Mouse (Mus musculus): ENCODE results near the gene Asphd2. TPM values are rescaled to one million over a fixed set of nuclear protein-coding genes. Genes with fewer than 3 reads are reported as not detected.

Asphd2 gene
- polyA plus RNA-seq (2015; fragmentation: Nextera tagmentation; extraction: Ambion mirVana) = 1.9 and 2.0 TPM in 2 replicates

DNA sequence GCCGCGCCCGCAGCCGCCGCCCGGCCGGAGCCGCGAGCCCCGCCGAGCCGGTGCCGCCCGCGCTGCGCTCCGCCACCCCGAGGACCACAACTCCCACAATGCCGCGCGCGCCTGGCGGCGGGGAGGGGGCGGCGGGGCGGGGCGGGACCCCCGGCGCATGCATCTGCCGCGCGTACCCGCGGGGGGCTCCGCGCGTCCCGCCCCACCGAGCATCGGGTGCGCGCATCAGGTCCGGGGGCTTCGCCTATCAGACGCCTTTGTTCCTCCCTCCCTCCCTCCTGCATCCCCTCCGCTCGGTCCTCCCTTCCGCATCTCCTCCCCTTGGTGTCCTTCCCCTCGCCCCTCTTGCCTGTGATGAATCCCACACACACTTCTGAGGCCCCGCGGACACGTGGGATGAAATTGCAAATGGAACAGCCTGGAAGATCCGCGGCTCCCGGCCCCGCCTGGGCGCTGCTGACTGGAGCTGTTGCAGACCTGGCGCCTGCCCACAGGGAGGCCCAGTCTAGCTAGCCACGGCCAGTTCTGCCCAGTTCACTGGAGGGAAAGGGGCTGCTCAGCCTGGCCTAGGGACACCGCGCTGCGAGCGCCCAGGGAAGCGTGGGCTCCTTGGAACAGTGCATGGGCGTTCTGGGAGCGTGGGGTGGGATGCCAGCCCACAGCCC lies at the start of gene Asphd2:
Gene Asphd2, minus strand, starts transcription at position 88 of the 665 bp plus-strand sequence.
- DNase-seq (ENCODE audit: low spot score) = peak; percentile 26
- Histone ChIP-seq H3K27ac (ENCODE audit: low read length) (no peak within 1 kb of the TSS), H3K9ac (replicated peaks; ENCODE audit: low read depth) (no peak within 1 kb of the TSS), H3K4me3 (ENCODE audit: low read depth, low read length) (peak within 1 kb of the TSS; percentile 48), H3K4me2 (replicated peaks; ENCODE audit: low read depth, low read length) (peak within 1 kb of the TSS; percentile 71), H3K36me3 (ENCODE audit: insufficient read depth, low read length) (no peaks in the 10 kb centered on the region), H3K27me3 (replicated peaks; ENCODE audit: insufficient read depth, low read length) (peaks cover 26% of the 10 kb centered on the region), H3K9me3 (ENCODE audit: low read length) (no peaks in the 10 kb centered on the region), H3K4me1 (ENCODE audit: insufficient read depth, low read depth, low read length) (no peaks in the 10 kb centered on the region)
- peak; percentile 69 for ATAC-seq
- no peak for TF ChIP-seq EP300 (IDR thresholded peaks at IDR 0.05)
- peak; percentile 17; the same call in 1 of the 2 replicates for TF ChIP-seq CTCF (IDR thresholded peaks at IDR 0.05)
- 6% methylated on average over 36 of the region's 67 CpGs for WGBS

DNA sequence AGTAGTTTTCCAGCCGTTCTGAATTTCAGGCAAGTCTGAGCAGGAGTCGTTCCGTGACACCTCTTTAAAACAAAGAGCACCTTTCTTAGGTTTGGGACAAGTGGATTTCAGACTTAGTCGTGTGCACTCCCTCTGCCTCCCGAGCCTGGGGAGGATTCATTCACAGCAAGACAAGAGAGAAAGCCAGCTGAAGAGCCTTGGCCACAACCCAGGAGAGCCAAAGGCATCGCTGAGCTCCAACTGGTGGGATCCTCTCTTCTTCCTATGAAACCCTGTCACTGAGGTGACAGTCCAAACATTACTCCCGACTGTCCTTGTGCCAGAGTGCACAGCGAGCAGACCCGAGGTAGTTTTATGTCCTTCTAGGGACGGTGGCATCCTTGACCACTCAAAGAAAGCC lies 43.9 kb upstream of the Asphd2 start:
- H3K27me3 ChIP-seq (replicated peaks; ENCODE audit: insufficient read depth, low read length) = no peaks in the 10 kb centered on the region
- H3K9ac ChIP-seq (replicated peaks; ENCODE audit: low read depth) = no peak overlapping the region
- H3K27ac ChIP-seq (ENCODE audit: low read length) = no peak overlapping the region
- H3K4me3 ChIP-seq (ENCODE audit: low read depth, low read length) = no peak overlapping the region
- H3K36me3 ChIP-seq (ENCODE audit: insufficient read depth, low read length) = no peaks in the 10 kb centered on the region
- H3K4me2 ChIP-seq (replicated peaks; ENCODE audit: low read depth, low read length) = no peak overlapping the region
- TF ChIP-seq CTCF (IDR thresholded peaks at IDR 0.05) (no peak), EP300 (IDR thresholded peaks at IDR 0.05) (no peak)
- no peaks in the 10 kb centered on the region for H3K9me3 ChIP-seq (ENCODE audit: low read length)
- H3K4me1 ChIP-seq (ENCODE audit: insufficient read depth, low read depth, low read length) = no peaks in the 10 kb centered on the region
- no peak for ATAC-seq
- 35% methylated on average over 10 of the region's 10 CpGs for WGBS
- DNase-seq (ENCODE audit: low spot score) = no peak

DNA sequence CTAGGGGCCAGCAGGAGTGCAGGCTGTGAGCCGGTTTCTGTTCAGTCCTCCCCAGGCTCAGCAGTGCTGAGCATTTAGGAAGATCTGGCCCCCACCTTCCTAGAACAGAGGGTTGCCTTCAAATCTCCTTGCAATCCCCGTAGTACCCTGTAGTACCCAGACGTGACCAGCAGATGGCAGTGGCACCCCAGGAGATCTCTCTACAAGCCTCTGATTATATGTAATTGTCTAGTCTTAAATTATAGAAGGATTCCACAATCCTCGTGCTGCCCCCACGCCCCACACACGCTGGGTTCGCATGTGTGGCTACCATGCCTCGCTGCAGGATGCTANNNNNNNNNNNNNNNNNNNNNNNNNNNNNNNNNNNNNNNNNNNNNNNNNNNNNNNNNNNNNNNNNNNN lies 38.3 kb upstream of the Asphd2 start:
- Histone ChIP-seq H3K4me3 (ENCODE audit: low read depth, low read length) (no peak overlapping the region), H3K9me3 (ENCODE audit: low read length) (no peaks in the 10 kb centered on the region), H3K4me1 (ENCODE audit: insufficient read depth, low read depth, low read length) (no peaks in the 10 kb centered on the region), H3K9ac (replicated peaks; ENCODE audit: low read depth) (no peak overlapping the region), H3K36me3 (ENCODE audit: insufficient read depth, low read length) (no peaks in the 10 kb centered on the region), H3K27me3 (replicated peaks; ENCODE audit: insufficient read depth, low read length) (no peaks in the 10 kb centered on the region), H3K4me2 (replicated peaks; ENCODE audit: low read depth, low read length) (no peak overlapping the region), H3K27ac (ENCODE audit: low read length) (no peak overlapping the region)
- under 1% methylated on average over 8 of the region's 8 CpGs for WGBS
- DNase-seq (ENCODE audit: low spot score) = peak; percentile 61
- peak; percentile 93 for TF ChIP-seq CTCF (IDR thresholded peaks at IDR 0.05)
- TF ChIP-seq EP300 (IDR thresholded peaks at IDR 0.05) = no peak
- no peak for ATAC-seq

DNA sequence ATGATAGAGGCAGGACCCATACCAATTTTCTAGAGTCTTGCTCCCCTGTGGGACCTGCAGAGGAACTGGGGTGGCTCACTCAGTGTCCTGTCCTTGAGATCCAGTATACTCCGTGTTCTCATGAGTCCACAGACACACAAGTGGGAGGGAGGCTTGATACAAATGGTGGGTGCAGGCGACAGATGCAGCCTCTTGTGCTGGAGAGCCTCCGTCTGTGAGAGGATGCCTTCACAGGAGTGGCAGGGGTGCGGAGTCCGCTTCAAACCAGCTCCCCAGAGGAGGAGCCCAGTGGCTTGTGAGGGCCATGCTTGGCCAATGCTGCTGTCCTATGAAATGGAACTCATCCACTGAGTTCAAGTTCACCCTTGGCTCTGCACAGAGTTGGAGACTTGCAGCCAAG lies 37.4 kb upstream of the Asphd2 start:
- Histone ChIP-seq H3K27me3 (replicated peaks; ENCODE audit: insufficient read depth, low read length) (no peaks in the 10 kb centered on the region), H3K9ac (replicated peaks; ENCODE audit: low read depth) (no peak overlapping the region), H3K9me3 (ENCODE audit: low read length) (no peaks in the 10 kb centered on the region), H3K36me3 (ENCODE audit: insufficient read depth, low read length) (no peaks in the 10 kb centered on the region), H3K27ac (ENCODE audit: low read length) (no peak overlapping the region), H3K4me3 (ENCODE audit: low read depth, low read length) (no peak overlapping the region), H3K4me1 (ENCODE audit: insufficient read depth, low read depth, low read length) (no peaks in the 10 kb centered on the region), H3K4me2 (replicated peaks; ENCODE audit: low read depth, low read length) (no peak overlapping the region)
- DNase-seq (ENCODE audit: low spot score) (no peak), ATAC-seq (no peak)
- WGBS = 70% methylated on average over 5 of the region's 5 CpGs
- no peak for TF ChIP-seq CTCF (IDR thresholded peaks at IDR 0.05)
- no peak for TF ChIP-seq EP300 (IDR thresholded peaks at IDR 0.05)

DNA sequence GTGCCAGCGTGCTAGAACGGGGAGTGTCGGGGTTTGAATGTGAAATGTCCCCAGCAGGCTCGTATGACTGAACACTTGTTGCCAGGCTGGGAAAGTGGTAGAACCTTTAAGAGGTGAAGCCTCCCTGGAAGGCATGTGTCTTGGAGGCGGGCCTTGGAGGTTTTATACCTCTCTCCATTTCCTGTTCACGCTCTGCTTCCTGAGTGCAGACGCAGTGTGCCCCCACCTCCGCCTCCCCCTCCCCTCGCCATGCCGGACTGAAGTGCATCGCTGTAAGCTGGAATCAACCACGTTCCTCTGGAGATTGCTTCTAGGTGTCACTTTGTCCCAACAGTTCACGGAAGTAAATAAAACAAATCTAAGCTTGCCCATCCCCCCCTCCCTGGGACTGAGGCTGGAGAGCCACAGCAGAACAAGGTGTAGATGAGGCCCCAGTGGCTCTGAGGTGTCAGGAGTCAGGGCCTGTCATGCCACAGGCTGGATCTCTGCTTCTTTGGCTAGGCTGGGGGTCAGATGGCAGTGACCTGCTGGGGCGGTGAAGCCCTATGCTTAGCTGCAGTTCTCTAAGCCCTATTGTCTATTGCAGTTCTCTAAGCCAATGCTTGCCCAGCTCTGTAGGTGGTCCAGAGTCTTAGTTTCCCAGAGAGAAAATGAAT lies 36.6 kb upstream of the Asphd2 start:
- no peak overlapping the region for H3K4me3 ChIP-seq (ENCODE audit: low read depth, low read length)
- TF ChIP-seq EP300 (IDR thresholded peaks at IDR 0.05) (no peak), CTCF (IDR thresholded peaks at IDR 0.05) (no peak)
- no peaks in the 10 kb centered on the region for H3K9me3 ChIP-seq (ENCODE audit: low read length)
- 15% methylated on average over 14 of the region's 14 CpGs for WGBS
- ATAC-seq (no peak), DNase-seq (ENCODE audit: low spot score) (no peak)
- no peak overlapping the region for H3K27ac ChIP-seq (ENCODE audit: low read length)
- peak overlapping the region; percentile 25 for H3K4me2 ChIP-seq (replicated peaks; ENCODE audit: low read depth, low read length)
- no peaks in the 10 kb centered on the region for H3K36me3 ChIP-seq (ENCODE audit: insufficient read depth, low read length)
- H3K9ac ChIP-seq (replicated peaks; ENCODE audit: low read depth) = no peak overlapping the region
- no peaks in the 10 kb centered on the region for H3K27me3 ChIP-seq (replicated peaks; ENCODE audit: insufficient read depth, low read length)
- H3K4me1 ChIP-seq (ENCODE audit: insufficient read depth, low read depth, low read length) = no peaks in the 10 kb centered on the region

DNA sequence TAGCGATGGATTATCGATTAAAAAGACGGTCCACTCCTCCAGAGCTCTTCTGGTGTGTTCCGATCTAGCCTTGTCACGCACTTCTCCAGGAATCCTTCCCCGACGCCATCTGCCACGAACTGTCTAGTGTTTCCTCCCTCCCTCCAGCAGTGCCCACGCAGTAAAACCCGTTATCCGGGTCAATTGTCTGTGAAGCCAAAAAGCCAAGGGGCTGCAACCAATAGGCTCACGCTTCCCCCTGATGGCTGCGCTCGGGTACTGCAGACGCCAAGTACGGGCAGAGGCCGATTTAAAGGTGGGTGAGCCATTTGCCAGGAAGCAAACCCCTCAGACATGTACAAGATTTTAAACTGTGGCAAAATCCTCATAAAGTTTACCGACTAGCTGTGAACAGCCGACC lies 34.3 kb upstream of the Asphd2 start:
- H3K4me2 ChIP-seq (replicated peaks; ENCODE audit: low read depth, low read length) = no peak overlapping the region
- H3K36me3 ChIP-seq (ENCODE audit: insufficient read depth, low read length) = no peaks in the 10 kb centered on the region
- DNase-seq (ENCODE audit: low spot score) (peak; percentile 48), ATAC-seq (no peak; the same call in 1 of the 2 replicates)
- TF ChIP-seq CTCF (IDR thresholded peaks at IDR 0.05) (peak; percentile 85), EP300 (IDR thresholded peaks at IDR 0.05) (no peak)
- H3K4me1 ChIP-seq (ENCODE audit: insufficient read depth, low read depth, low read length) = no peaks in the 10 kb centered on the region
- no peak overlapping the region for H3K9ac ChIP-seq (replicated peaks; ENCODE audit: low read depth)
- no peak overlapping the region for H3K27ac ChIP-seq (ENCODE audit: low read length)
- no peak overlapping the region for H3K4me3 ChIP-seq (ENCODE audit: low read depth, low read length)
- H3K27me3 ChIP-seq (replicated peaks; ENCODE audit: insufficient read depth, low read length) = 0 out of 2 replicates have a peak, but pooled peaks cover 3% of the 10 kb centered on the region
- H3K9me3 ChIP-seq (ENCODE audit: low read length) = no peaks in the 10 kb centered on the region
- WGBS = 15% methylated on average over 19 of the region's 19 CpGs

Measured in lung, postnatal 0 days (tissue).